ENCODE assay signal across 15 mouse cellular contexts in the genomic region with DNA sequence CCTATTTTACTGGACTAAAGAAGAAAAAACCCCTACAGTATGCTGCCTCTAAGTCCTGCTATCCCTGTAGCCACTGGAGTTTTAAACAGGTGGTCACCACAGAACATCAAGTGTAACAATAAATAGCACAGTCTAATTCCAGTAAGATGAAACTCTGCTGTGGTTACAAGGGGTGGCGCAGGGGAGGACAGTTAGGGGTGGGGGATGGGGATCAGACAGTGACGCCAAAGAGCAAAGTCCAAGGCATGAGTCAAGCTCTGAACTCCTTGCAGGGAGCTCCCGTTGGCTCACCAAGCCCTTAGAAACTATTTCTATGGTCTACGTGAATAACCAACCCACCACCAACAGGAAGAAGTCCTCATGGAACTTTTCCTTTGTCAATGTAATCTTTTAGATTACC.
A peak's percentile ranks its signal among the peaks of the same experiment; 100 is the strongest.
DNase-seq lines count a peak whose midpoint lies in the region; ATAC-seq and TF ChIP-seq lines count a peak whose summit lies in the region.
"Had no signal": no experiment of that assay in that cellular context is flagged by ENCODE, and none has a peak within 500 bp of the region (broad histone marks: within the 10 kb centered on the region; RNA-seq: fewer than 3 reads in every experiment).

No protein-coding gene starts in this region.

- H3K4me3 ChIP-seq in embryonic facial prominence, embryonic 14.5 days (ENCODE audit: low read depth, low read length): no peak overlapping the region
- H3K4me3 ChIP-seq in embryonic facial prominence, embryonic 10.5 days: no peak overlapping the region
- no peak overlapping the region for H3K4me3 ChIP-seq in liver, adult 2 months (ENCODE audit: insufficient read depth, low read depth, low read length)
- H3K4me3 ChIP-seq in liver, embryonic 12.5 days: no peak overlapping the region
- no peak overlapping the region for H3K4me3 ChIP-seq in forebrain, embryonic 16.5 days (replicated peaks; ENCODE audit: low read length)
- H3K4me3 ChIP-seq in layer of hippocampus, adult 2 months: no peak overlapping the region
- H3K4me3 ChIP-seq: limb, embryonic 15.5 days had no signal

- H3K79me2 ChIP-seq in liver, adult 2 months (ENCODE audit: control insufficient read depth, insufficient read depth, low read length): peaks cover 15% of the 10 kb centered on the region; the same call in 1 of the 2 replicates

- peaks cover 3% of the 10 kb centered on the region; the same call in 1 of the 2 replicates for H3K4me1 ChIP-seq in embryonic facial prominence, embryonic 14.5 days (ENCODE audit: control insufficient read depth, insufficient read depth, low read length)
- 0 out of 2 replicates have a peak, but pooled peaks cover 3% of the 10 kb centered on the region for H3K4me1 ChIP-seq in embryonic facial prominence, embryonic 10.5 days
- peaks cover 8% of the 10 kb centered on the region for H3K4me1 ChIP-seq in liver, adult 2 months (ENCODE audit: control insufficient read depth, insufficient read depth, low read length)
- peaks cover under 1% of the 10 kb centered on the region; the same call in 1 of the 2 replicates for H3K4me1 ChIP-seq in liver, embryonic 12.5 days
- H3K4me1 ChIP-seq in forebrain, embryonic 16.5 days (replicated peaks; ENCODE audit: control insufficient read depth, insufficient read depth, low read length): no peaks in the 10 kb centered on the region
- H3K4me1 ChIP-seq: limb, embryonic 15.5 days had no signal

- 0 out of 2 replicates have a peak, but pooled peaks cover 3% of the 10 kb centered on the region for H3K9me3 ChIP-seq in embryonic facial prominence, embryonic 14.5 days (ENCODE audit: control insufficient read depth, low read length)
- H3K9me3 ChIP-seq in embryonic facial prominence, embryonic 10.5 days: no peaks in the 10 kb centered on the region
- no peaks in the 10 kb centered on the region for H3K9me3 ChIP-seq in liver, embryonic 12.5 days (replicated peaks)
- H3K9me3 ChIP-seq in forebrain, embryonic 16.5 days (ENCODE audit: control insufficient read depth, low read length): no peaks in the 10 kb centered on the region
- H3K9me3 ChIP-seq: limb, embryonic 15.5 days had no signal

- H3K27me3 ChIP-seq in embryonic facial prominence, embryonic 14.5 days (replicated peaks; ENCODE audit: control insufficient read depth, insufficient read depth, low read length): no peaks in the 10 kb centered on the region
- no peaks in the 10 kb centered on the region for H3K27me3 ChIP-seq in embryonic facial prominence, embryonic 10.5 days (replicated peaks; ENCODE audit: low read depth, poor library complexity, severe bottlenecking)
- H3K27me3 ChIP-seq in liver, adult 2 months (ENCODE audit: control insufficient read depth, insufficient read depth, low read length): no peaks in the 10 kb centered on the region
- no peaks in the 10 kb centered on the region for H3K27me3 ChIP-seq in liver, embryonic 12.5 days (replicated peaks)
- no peaks in the 10 kb centered on the region for H3K27me3 ChIP-seq in forebrain, embryonic 16.5 days (replicated peaks; ENCODE audit: control insufficient read depth, insufficient read depth, low read length)
- H3K27me3 ChIP-seq: limb, embryonic 15.5 days had no signal

- no peak overlapping the region for H3K4me2 ChIP-seq in embryonic facial prominence, embryonic 14.5 days (ENCODE audit: low read depth, low read length)
- no peak overlapping the region for H3K4me2 ChIP-seq in liver, embryonic 12.5 days
- no peak overlapping the region for H3K4me2 ChIP-seq in forebrain, embryonic 16.5 days (ENCODE audit: low read length)
- H3K4me2 ChIP-seq: hindbrain, embryonic 14.5 days; limb, embryonic 15.5 days had no signal

- H3K27ac ChIP-seq in embryonic facial prominence, embryonic 14.5 days (replicated peaks; ENCODE audit: low read depth, low read length): no peak overlapping the region
- no peak overlapping the region for H3K27ac ChIP-seq in embryonic facial prominence, embryonic 10.5 days (replicated peaks)
- no peak overlapping the region for H3K27ac ChIP-seq in liver, adult 2 months (replicated peaks; ENCODE audit: insufficient read depth, low read depth, low read length)
- H3K27ac ChIP-seq in liver, embryonic 12.5 days: no peak overlapping the region
- H3K27ac ChIP-seq in forebrain, embryonic 16.5 days (ENCODE audit: low read length): no peak overlapping the region
- no peak overlapping the region for H3K27ac ChIP-seq in layer of hippocampus, adult 2 months
- H3K27ac ChIP-seq: hindbrain, embryonic 14.5 days; limb, embryonic 15.5 days had no signal

- no peak for TF ChIP-seq CTCF in liver, adult 2 months (IDR thresholded peaks at IDR 0.05; ENCODE audit: low read depth, low read length)
- TF ChIP-seq CTCF in layer of hippocampus, adult 2 months (conservative IDR thresholded peaks at IDR 0.05): no peak

- peak; percentile 37; the same call in 1 of the 2 replicates for ATAC-seq in embryonic facial prominence, embryonic 14.5 days (ENCODE audit: low read depth)
- no peak for ATAC-seq in liver, embryonic 12.5 days
- ATAC-seq in forebrain, embryonic 16.5 days: no peak

- TF ChIP-seq POLR2A in liver, adult 2 months (IDR thresholded peaks at IDR 0.05; ENCODE audit: extremely low read depth, insufficient read depth, low read length): no peak

- no peak for DNase-seq in embryonic facial prominence, embryonic 14.5 days (ENCODE audit: low spot score)
- no peak for DNase-seq in embryonic facial prominence, embryonic 10.5 days (ENCODE audit: low spot score)
- peak; percentile 76 for DNase-seq in liver, adult 2 months (ENCODE audit: extremely low read depth, low read depth, low spot score)
- DNase-seq in kidney, postnatal 4 days: peak; percentile 44 to 61
- DNase-seq in thymus, postnatal 14 days: no peak
- DNase-seq in layer of hippocampus, adult 2 months (ENCODE audit: low spot score in 2 of 2): no peak
- DNase-seq: adrenal gland, adult 2 months; B cell, adult 2 months; lung, postnatal 4 days; spleen, adult 18-20 months; thymus, postnatal 4 days had no signal

- H3K36me3 ChIP-seq in embryonic facial prominence, embryonic 14.5 days (ENCODE audit: control insufficient read depth, insufficient read depth, low read length): no peaks in the 10 kb centered on the region
- no peaks in the 10 kb centered on the region for H3K36me3 ChIP-seq in embryonic facial prominence, embryonic 10.5 days (replicated peaks)
- no peaks in the 10 kb centered on the region for H3K36me3 ChIP-seq in liver, adult 2 months (ENCODE audit: control insufficient read depth, insufficient read depth, low read length)
- H3K36me3 ChIP-seq in liver, embryonic 12.5 days: no peaks in the 10 kb centered on the region
- H3K36me3 ChIP-seq in forebrain, embryonic 16.5 days (ENCODE audit: control insufficient read depth, insufficient read depth): no peaks in the 10 kb centered on the region
- H3K36me3 ChIP-seq: limb, embryonic 15.5 days had no signal

- no peak overlapping the region for H3K9ac ChIP-seq in embryonic facial prominence, embryonic 14.5 days (ENCODE audit: low read depth, low read length)
- H3K9ac ChIP-seq in liver, adult 2 months (ENCODE audit: low read depth, low read length): no peak overlapping the region
- H3K9ac ChIP-seq in liver, embryonic 12.5 days: no peak overlapping the region
- H3K9ac ChIP-seq in forebrain, embryonic 16.5 days (replicated peaks; ENCODE audit: low read depth, low read length): no peak overlapping the region
- H3K9ac ChIP-seq: hindbrain, embryonic 14.5 days; limb, embryonic 15.5 days had no signal

- WGBS in embryonic facial prominence, embryonic 14.5 days: 58% methylated on average over 4 of the region's 4 CpGs
- WGBS in embryonic facial prominence, embryonic 10.5 days: 70% methylated on average over 4 of the region's 4 CpGs
- WGBS in liver, adult 2 months: 14% methylated on average over 4 of the region's 4 CpGs
- WGBS in liver, embryonic 12.5 days (ENCODE audit: insufficient replicate concordance): 34% methylated on average over 4 of the region's 4 CpGs
- 77% methylated on average over 4 of the region's 4 CpGs for WGBS in forebrain, embryonic 16.5 days

Comparison
In these comparisons a context has a peak if more than half of its experiments do, and no peak if none do; other contexts are left out.
1. DNase-seq: peak in liver, adult 2 months (single experiment) and kidney, postnatal 4 days (2 of 2); none in embryonic facial prominence, embryonic 14.5 days (single experiment), embryonic facial prominence, embryonic 10.5 days (single experiment), thymus, postnatal 14 days (single experiment) and layer of hippocampus, adult 2 months (0 of 2).